In the genomic region with DNA sequence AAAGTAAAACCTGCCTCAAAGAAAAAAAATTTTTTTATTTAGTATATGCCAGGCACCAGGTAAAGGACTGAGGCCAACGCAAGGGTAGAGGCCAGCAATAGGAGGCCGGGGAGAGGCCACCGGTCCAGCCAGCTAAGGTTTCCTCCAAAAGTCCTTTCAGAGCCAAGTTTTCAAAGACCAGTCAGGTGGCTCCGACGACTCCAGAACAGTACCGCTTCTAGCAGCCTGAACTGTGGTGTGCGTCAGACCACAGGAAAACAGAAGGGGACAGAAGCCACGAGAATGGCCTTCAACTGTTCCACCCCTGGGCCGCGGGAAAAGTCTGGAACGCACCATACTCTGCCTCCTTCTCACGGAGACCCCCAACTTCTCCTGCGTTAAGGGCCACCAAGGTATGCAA, we compare ENCODE assay signal across 8 mouse cellular contexts. TPM values are rescaled to one million over a fixed set of nuclear protein-coding genes. Genes with fewer than 3 reads are reported as not detected.
DNase-seq lines count a peak whose midpoint lies in the region; ATAC-seq and TF ChIP-seq lines count a peak whose summit lies in the region.

No protein-coding gene starts in this region.

- no peak for DNase-seq in lung, postnatal 10 days
- no peak for DNase-seq in forebrain, embryonic 11.5 days (ENCODE audit: low spot score)
- DNase-seq in kidney, adult 2 months = peak; percentile 71
- DNase-seq in c-Kit-positive CD71-positive TER-119-positive erythroid progenitor cells, embryonic 14.5 days (ENCODE audit: low spot score) = no peak
- no peak for DNase-seq in right cerebral cortex, postnatal 4 days
- DNase-seq in right cerebral cortex, adult 2 months (ENCODE audit: low spot score in 2 of 2) = no peak

- H3K4me1 ChIP-seq in lung, embryonic 16.5 days (replicated peaks; ENCODE audit: control insufficient read depth, insufficient read depth, low read length) = peaks cover 8% of the 10 kb centered on the region; the same call in 1 of the 2 replicates
- peaks cover 6% of the 10 kb centered on the region; the same call in 1 of the 2 replicates for H3K4me1 ChIP-seq in forebrain, embryonic 11.5 days (replicated peaks; ENCODE audit: control insufficient read depth, insufficient read depth, low read length)
- peaks cover 11% of the 10 kb centered on the region; the same call in 1 of the 2 replicates for H3K4me1 ChIP-seq in kidney, adult 2 months (ENCODE audit: control insufficient read depth, insufficient read depth, low read length)

- peak overlapping the region; percentile 80 for H3K4me2 ChIP-seq in lung, embryonic 16.5 days (ENCODE audit: low read depth, low read length)
- H3K4me2 ChIP-seq in forebrain, embryonic 11.5 days (ENCODE audit: low read depth, low read length, severe bottlenecking) = peak overlapping the region; percentile 90

- peak overlapping the region; percentile 75 for H3K9ac ChIP-seq in lung, embryonic 16.5 days (ENCODE audit: low read length)
- H3K9ac ChIP-seq in forebrain, embryonic 11.5 days (ENCODE audit: low read length) = peak overlapping the region; percentile 69; the same call in 1 of the 2 replicates

- TF ChIP-seq CTCF in kidney, adult 2 months (conservative IDR thresholded peaks at IDR 0.05; ENCODE audit: insufficient read depth, insufficient read length, low read depth, low read length) = no peak

- no peaks in the 10 kb centered on the region for H3K27me3 ChIP-seq in lung, embryonic 16.5 days (ENCODE audit: control insufficient read depth, insufficient read depth, low read depth, low read length)
- no peaks in the 10 kb centered on the region for H3K27me3 ChIP-seq in forebrain, embryonic 11.5 days (ENCODE audit: control insufficient read depth, insufficient read depth, low read length)
- H3K27me3 ChIP-seq in kidney, adult 2 months (replicated peaks; ENCODE audit: control insufficient read depth, insufficient read depth, low read length) = no peaks in the 10 kb centered on the region

- H3K27ac ChIP-seq in lung, embryonic 16.5 days (ENCODE audit: low read length) = no peak overlapping the region
- H3K27ac ChIP-seq in forebrain, embryonic 11.5 days (ENCODE audit: low read depth, low read length) = no peak overlapping the region
- no peak overlapping the region for H3K27ac ChIP-seq in kidney, adult 2 months (ENCODE audit: insufficient read depth, low read depth, low read length)

- peak overlapping the region; percentile 69 for H3K4me3 ChIP-seq in lung, embryonic 16.5 days (ENCODE audit: low read length)
- peak overlapping the region; percentile 72 for H3K4me3 ChIP-seq in forebrain, embryonic 11.5 days (ENCODE audit: low read depth, low read length)
- peak overlapping the region; percentile 80 for H3K4me3 ChIP-seq in kidney, adult 2 months (ENCODE audit: insufficient read depth, low read depth, low read length)

- no peaks in the 10 kb centered on the region for H3K9me3 ChIP-seq in lung, embryonic 16.5 days (ENCODE audit: control insufficient read depth, low read length)
- no peaks in the 10 kb centered on the region for H3K9me3 ChIP-seq in forebrain, embryonic 11.5 days (ENCODE audit: control insufficient read depth, low read length)

- TF ChIP-seq POLR2A in kidney, adult 2 months (IDR thresholded peaks at IDR 0.05; ENCODE audit: low read depth, low read length) = no peak

- 17% methylated on average over 13 of the region's 13 CpGs for WGBS in lung, embryonic 16.5 days
- WGBS in forebrain, embryonic 11.5 days = 25% methylated on average over 13 of the region's 13 CpGs
- WGBS in kidney, adult 2 months = 9% methylated on average over 13 of the region's 13 CpGs

- no peak for ATAC-seq in lung, embryonic 16.5 days (ENCODE audit: low read depth)
- no peak for ATAC-seq in forebrain, embryonic 11.5 days (replicated peaks; ENCODE audit: low FRiP score)
- ATAC-seq in megakaryocyte progenitor cell, adult 5-6 weeks (replicated peaks; ENCODE audit: poor library complexity) = 0 out of 2 replicates have a peak, but pooled peaks have one; percentile 6

- no peaks in the 10 kb centered on the region for H3K36me3 ChIP-seq in lung, embryonic 16.5 days (ENCODE audit: control insufficient read depth, insufficient read depth, low read length)
- no peaks in the 10 kb centered on the region for H3K36me3 ChIP-seq in forebrain, embryonic 11.5 days (ENCODE audit: control insufficient read depth, insufficient read depth, low read length)
- no peaks in the 10 kb centered on the region for H3K36me3 ChIP-seq in kidney, adult 2 months (ENCODE audit: control insufficient read depth, insufficient read depth, low read length)

RNA-seq across cellular contexts. Expression of a gene that starts 1.2 kb away (rescaled TPM):
- 17.7 and 18.1 TPM in 2 replicates for polyA plus RNA-seq in lung, embryonic 16.5 days (2015; fragmentation: Nextera tagmentation; extraction: Ambion mirVana)
- 11.2 and 12.3 TPM in 2 replicates for polyA plus RNA-seq in forebrain, embryonic 11.5 days (2014; fragmentation: Nextera tagmentation; extraction: Ambion mirVana)
- 28.2 and 31.3 TPM in 2 replicates for polyA plus RNA-seq in kidney, adult 2 months (2012; rRNA removed)
- 23.9 and 25.2 TPM in 2 replicates for total RNA-seq in megakaryocyte progenitor cell, adult 5-6 weeks (2015)
- total RNA-seq in megakaryocyte progenitor cell, adult 5-6 weeks (2017) = 30.0 and 30.9 TPM in 2 replicates

RNA-seq across cellular contexts. Expression of a gene that starts 45.8 kb away (rescaled TPM):
- polyA plus RNA-seq in lung, embryonic 16.5 days (2015; fragmentation: Nextera tagmentation; extraction: Ambion mirVana) = 2.2 and 3.5 TPM in 2 replicates
- polyA plus RNA-seq in forebrain, embryonic 11.5 days (2014; fragmentation: Nextera tagmentation; extraction: Ambion mirVana) = 1.0 and 1.6 TPM in 2 replicates
- polyA plus RNA-seq in kidney, adult 2 months (2012; rRNA removed) = 7.0 and 7.3 TPM in 2 replicates
- total RNA-seq in megakaryocyte progenitor cell, adult 5-6 weeks (2015) = not detected in 2 replicates
- total RNA-seq in megakaryocyte progenitor cell, adult 5-6 weeks (2017) = not detected in 2 replicates

RNA-seq across cellular contexts. Expression of a gene that starts 49.9 kb away (rescaled TPM):
- polyA plus RNA-seq in lung, embryonic 16.5 days (2015; fragmentation: Nextera tagmentation; extraction: Ambion mirVana) = 402 and 504 TPM in 2 replicates
- 318 and 355 TPM in 2 replicates for polyA plus RNA-seq in forebrain, embryonic 11.5 days (2014; fragmentation: Nextera tagmentation; extraction: Ambion mirVana)
- polyA plus RNA-seq in kidney, adult 2 months (2012; rRNA removed) = 24.4 and 49.4 TPM in 2 replicates
- total RNA-seq in megakaryocyte progenitor cell, adult 5-6 weeks (2015) = 256 and 259 TPM in 2 replicates
- total RNA-seq in megakaryocyte progenitor cell, adult 5-6 weeks (2017) = 119 and 149 TPM in 2 replicates
